Comparison of ENCODE assay signal across 8 mouse cellular contexts in the genomic region with DNA sequence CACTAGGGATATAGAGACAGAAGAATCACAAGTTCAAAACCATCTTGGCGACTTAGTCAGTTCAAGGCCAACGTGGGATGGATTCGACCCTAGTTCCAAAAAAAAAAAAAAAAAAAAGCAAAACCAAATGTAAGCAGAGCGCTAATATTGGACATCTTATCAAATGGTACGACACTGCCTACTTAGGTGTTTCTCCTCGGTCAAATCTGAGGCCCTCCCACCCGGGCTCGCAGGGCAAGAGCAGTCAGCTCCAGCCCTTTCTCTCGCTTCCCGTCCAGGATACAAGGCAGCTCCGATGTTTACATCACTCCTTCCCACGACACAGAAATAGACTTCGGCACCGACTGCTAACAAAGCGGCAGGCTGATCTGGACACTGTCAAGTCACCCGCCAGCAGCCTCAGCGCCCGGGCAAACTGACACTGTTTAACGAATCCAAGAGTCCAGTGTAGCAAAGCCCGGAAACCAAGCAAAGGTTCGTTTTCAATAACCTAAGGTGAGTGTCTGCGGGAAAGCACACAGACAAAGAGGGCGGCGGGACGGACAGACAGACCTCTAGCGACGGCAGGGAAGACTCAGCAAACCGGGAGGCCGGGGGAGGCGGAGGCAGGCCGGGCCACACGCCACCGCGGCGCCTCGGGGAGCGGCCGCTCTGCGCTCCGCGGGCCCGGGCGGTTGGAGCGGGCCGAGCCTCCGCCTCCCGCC. TPM values are rescaled to one million over a fixed set of nuclear protein-coding genes. Genes with fewer than 3 reads are reported as not detected.
DNase-seq lines count a peak whose midpoint lies in the region; ATAC-seq lines count a peak whose summit lies in the region.

No protein-coding gene starts in this region.

- no peaks in the 10 kb centered on the region for H3K9me3 ChIP-seq in lung, embryonic 15.5 days
- no peaks in the 10 kb centered on the region for H3K9me3 ChIP-seq in neural tube, embryonic 14.5 days (ENCODE audit: control insufficient read depth, low read length)

- H3K9ac ChIP-seq in lung, embryonic 15.5 days = peak overlapping the region; percentile 82
- peak overlapping the region; percentile 68 for H3K9ac ChIP-seq in neural tube, embryonic 14.5 days (replicated peaks; ENCODE audit: low read depth, low read length)

- peak; percentile 51 for DNase-seq in layer of hippocampus, adult 11-12 months (ENCODE audit: low spot score)
- no peak for DNase-seq in layer of hippocampus, adult 9-10 months (ENCODE audit: low spot score)
- peak; percentile 33 for DNase-seq in c-Kit-positive CD71-positive TER-119-negative erythroid progenitor cells, embryonic 14.5 days (ENCODE audit: low read depth)
- peak; percentile 71 for DNase-seq in kidney, adult 9 months
- DNase-seq in ovary, postnatal 36 days (ENCODE audit: low spot score) = no peak

- 0 out of 2 replicates have a peak, but pooled peaks have one; percentile 6 for ATAC-seq in granulocyte monocyte progenitor cell, adult 5-6 weeks (replicated peaks; ENCODE audit: poor library complexity, severe bottlenecking)
- ATAC-seq in lung, embryonic 15.5 days (ENCODE audit: borderline replicate concordance, extremely low read depth, low FRiP score, low TSS enrichment) = peak; percentile 66
- peak; percentile 59 for ATAC-seq in neural tube, embryonic 14.5 days (ENCODE audit: low read depth)

- peak overlapping the region; percentile 90 for H3K27ac ChIP-seq in lung, embryonic 15.5 days
- H3K27ac ChIP-seq in neural tube, embryonic 14.5 days (ENCODE audit: low read depth, low read length) = peak overlapping the region; percentile 85

- peaks cover 31% of the 10 kb centered on the region for H3K4me1 ChIP-seq in lung, embryonic 15.5 days
- peaks cover 10% of the 10 kb centered on the region; the same call in 1 of the 2 replicates for H3K4me1 ChIP-seq in neural tube, embryonic 14.5 days (ENCODE audit: control insufficient read depth, insufficient read depth, low read length)

- H3K4me3 ChIP-seq in lung, embryonic 15.5 days = peak overlapping the region; percentile 78
- peak overlapping the region; percentile 55 for H3K4me3 ChIP-seq in neural tube, embryonic 14.5 days (ENCODE audit: low read depth, low read length)

- WGBS in lung, embryonic 15.5 days = 2% methylated on average over 29 of the region's 47 CpGs
- 2% methylated on average over 40 of the region's 47 CpGs for WGBS in neural tube, embryonic 14.5 days

- peak overlapping the region; percentile 77 for H3K4me2 ChIP-seq in lung, embryonic 15.5 days
- peak overlapping the region; percentile 66 for H3K4me2 ChIP-seq in neural tube, embryonic 14.5 days (ENCODE audit: low read depth, low read length)

- H3K36me3 ChIP-seq in lung, embryonic 15.5 days = peaks cover 17% of the 10 kb centered on the region
- peaks cover 15% of the 10 kb centered on the region for H3K36me3 ChIP-seq in neural tube, embryonic 14.5 days (ENCODE audit: control insufficient read depth, insufficient read depth, low read length)

- no peaks in the 10 kb centered on the region for H3K27me3 ChIP-seq in lung, embryonic 15.5 days
- no peaks in the 10 kb centered on the region for H3K27me3 ChIP-seq in neural tube, embryonic 14.5 days (ENCODE audit: control insufficient read depth, insufficient read depth, low read length)

RNA-seq across cellular contexts. Expression of a gene that starts 0.5 kb away (rescaled TPM):
- total RNA-seq in granulocyte monocyte progenitor cell, adult 5-6 weeks (2014; fragmentation: Nextera tagmentation) = 50.5 and 74.7 TPM in 2 replicates
- 39.0 and 40.8 TPM in 2 replicates for total RNA-seq in granulocyte monocyte progenitor cell, adult 5-6 weeks (2017)
- polyA plus RNA-seq in lung, embryonic 15.5 days (2015; fragmentation: Nextera tagmentation; extraction: Ambion mirVana) = 75.3 and 77.6 TPM in 2 replicates
- polyA plus RNA-seq in neural tube, embryonic 14.5 days (2014; fragmentation: Nextera tagmentation; extraction: Ambion mirVana) = 117 and 121 TPM in 2 replicates

RNA-seq across cellular contexts. Expression of a gene that starts 12.8 kb away (rescaled TPM):
- 35.8 and 39.4 TPM in 2 replicates for total RNA-seq in granulocyte monocyte progenitor cell, adult 5-6 weeks (2014; fragmentation: Nextera tagmentation)
- 74.6 and 75.1 TPM in 2 replicates for total RNA-seq in granulocyte monocyte progenitor cell, adult 5-6 weeks (2017)
- polyA plus RNA-seq in lung, embryonic 15.5 days (2015; fragmentation: Nextera tagmentation; extraction: Ambion mirVana) = 38.0 and 39.4 TPM in 2 replicates
- 62.0 and 64.4 TPM in 2 replicates for polyA plus RNA-seq in neural tube, embryonic 14.5 days (2014; fragmentation: Nextera tagmentation; extraction: Ambion mirVana)

Comparison
In these comparisons a context has a peak if more than half of its experiments do, and no peak if none do; other contexts are left out.
1. DNase-seq: peak in layer of hippocampus, adult 11-12 months (single experiment), c-Kit-positive CD71-positive TER-119-negative erythroid progenitor cells, embryonic 14.5 days (single experiment) and kidney, adult 9 months (single experiment); none in layer of hippocampus, adult 9-10 months (single experiment) and ovary, postnatal 36 days (single experiment).
2. ATAC-seq: peak in every context shown above with its lines; median percentile 66 in lung, embryonic 15.5 days; 59 in neural tube, embryonic 14.5 days; 6 in granulocyte monocyte progenitor cell, adult 5-6 weeks.